Mouse (Mus musculus) large intestine, adult 2 months (tissue): ENCODE data around the gene Spns1. TPM values are rescaled to one million over a fixed set of nuclear protein-coding genes. Genes with fewer than 3 reads are reported as not detected.
"Not testable (repeated sequence)": the region's sequence is repeated elsewhere in the genome, so short reads cannot be mapped to it uniquely, and the experiment has no call there.

ENCODE experiments used
- DNase-seq: peaks from one replicate; pipeline ENCODE4 v3.0.0-alpha.2; 2012; ENCODE audit warnings: low read depth, low spot score
- WGBS: fragments of 180-500 bp; shearing (Covaris S2); methylation state at CpG from one replicate; pipeline ENCODE4 v1.1.7; 2018; 5-methylcytosine and 5-hydroxymethylcytosine counted together
- polyA plus RNA-seq: library from polyadenylated mRNA; depleted of rRNA; stranded (reverse); fragments of >200 nt; gene quantifications from 2 replicates; pipeline ENCODE4 v1.2.3, GENCODE M21; 2012; rRNA removed

Spns1 gene
- 117 and 149 TPM in 2 replicates for polyA plus RNA-seq

- under 1% methylated on average over 33 of the region's 33 CpGs for WGBS
- DNase-seq, result peak; percentile 92
These were observed at the start of gene Spns1 for GRCm38 (mm10) chr7:126377278-126378158. Gene Spns1 (minus strand): TSS chr7:126377450.

GRCm38 (mm10) chr7:126424161-126424560 is 46.9 kb upstream of the Spns1 start:
- WGBS, result 75% methylated on average over 6 of the region's 6 CpGs
- no peak for DNase-seq

GRCm38 (mm10) chr7:126421756-126422155 is 44.5 kb upstream of the Spns1 start:
- no peak for DNase-seq
- WGBS, result 78% methylated on average over 5 of the region's 5 CpGs

GRCm38 (mm10) chr7:126418496-126418895 is 41.2 kb upstream of the Spns1 start:
- DNase-seq, result no peak
- WGBS, result 33% methylated on average over 3 of the region's 3 CpGs

GRCm38 (mm10) chr7:126417606-126418005 is 40.4 kb upstream of the Spns1 start:
- WGBS, result 94% methylated on average over 4 of the region's 4 CpGs
- DNase-seq, result no peak

- DNase-seq, result no peak
- WGBS, result 74% methylated on average over 8 of the region's 8 CpGs
These were observed 39.8 kb upstream of the Spns1 start for GRCm38 (mm10) chr7:126417045-126417444.

GRCm38 (mm10) chr7:126416615-126417014 is 39.4 kb upstream of the Spns1 start:
- WGBS, result 73% methylated on average over 2 of the region's 2 CpGs
- DNase-seq, result no peak

GRCm38 (mm10) chr7:126414725-126415124 is 37.5 kb upstream of the Spns1 start, which contains the start of gene Cd19:
Gene Cd19 (minus strand): TSS chr7:126414889.
- 85% methylated on average over 6 of the region's 6 CpGs for WGBS
- no peak for DNase-seq

- no peak for DNase-seq
- WGBS, result 86% methylated on average over 4 of the region's 4 CpGs
These were observed 33.8 kb upstream of the Spns1 start for GRCm38 (mm10) chr7:126411061-126411460.

- DNase-seq, result no peak
- 77% methylated on average over 2 of the region's 2 CpGs for WGBS
These were observed 31.4 kb upstream of the Spns1 start for GRCm38 (mm10) chr7:126408686-126409085.

- not testable (repeated sequence) for DNase-seq
- WGBS, result 72% methylated on average over 8 of the region's 8 CpGs
These were observed 25.3 kb upstream of the Spns1 start for GRCm38 (mm10) chr7:126402518-126402917.

GRCm38 (mm10) chr7:126399548-126399947 is 22.3 kb upstream of the Spns1 start:
- peak; percentile 60 for DNase-seq
- WGBS, result 5% methylated on average over 5 of the region's 5 CpGs

- no peak for DNase-seq
- WGBS, result 81% methylated on average over 4 of the region's 4 CpGs
These were observed 20.6 kb upstream of the Spns1 start for GRCm38 (mm10) chr7:126397822-126398221.

GRCm38 (mm10) chr7:126397221-126397620 is 20.0 kb upstream of the Spns1 start:
- WGBS, result 64% methylated on average over 6 of the region's 6 CpGs
- no peak for DNase-seq

GRCm38 (mm10) chr7:126396298-126397119 is 19.3 kb upstream of the Spns1 start, which contains the start of gene Nfatc2ip:
Gene Nfatc2ip (minus strand): TSS chr7:126396737.
- DNase-seq, result peak; percentile 95
- under 1% methylated on average over 59 of the region's 59 CpGs for WGBS

GRCm38 (mm10) chr7:126392086-126392884 is 15.0 kb upstream of the Spns1 start:
- 44% methylated on average over 7 of the region's 7 CpGs for WGBS
- DNase-seq, result not testable (repeated sequence)

- no peak for DNase-seq
- WGBS, result 100% methylated on average over 1 of the region's 1 CpGs
These were observed 10.9 kb upstream of the Spns1 start for GRCm38 (mm10) chr7:126388185-126388584.

GRCm38 (mm10) chr7:126383565-126383964 is 6.3 kb upstream of the Spns1 start:
- 84% methylated on average over 5 of the region's 5 CpGs for WGBS
- DNase-seq, result no peak

- WGBS, result 1% methylated on average over 27 of the region's 27 CpGs
- DNase-seq, result no peak
These were observed 360 bp downstream of the Spns1 start for GRCm38 (mm10) chr7:126376903-126377277.

GRCm38 (mm10) chr7:126375012-126375411 is 2.2 kb downstream of the Spns1 start:
- 71% methylated on average over 5 of the region's 5 CpGs for WGBS
- DNase-seq, result no peak
